Mouse (Mus musculus): Measurements from ENCODE around the gene Tpcn2.

- TF ChIP-seq CTCF (IDR thresholded peaks at IDR 0.05; ENCODE audit: low read depth) (no peak), EP300 (IDR thresholded peaks at IDR 0.05; ENCODE audit: low read depth) (no peak)
These were observed 84.1 kb downstream of the Tpcn2 start for GRCm38 (mm10) chr7:145199711-145200110.
